Mouse (Mus musculus): Measurements from ENCODE around the gene Cenpp. TPM values are rescaled to one million over a fixed set of nuclear protein-coding genes. Genes with fewer than 3 reads are reported as not detected.

Cenpp gene
- polyA plus RNA-seq (2015; fragmentation: Nextera tagmentation; extraction: Ambion mirVana): 21.1 and 26.1 TPM in 2 replicates

DNA sequence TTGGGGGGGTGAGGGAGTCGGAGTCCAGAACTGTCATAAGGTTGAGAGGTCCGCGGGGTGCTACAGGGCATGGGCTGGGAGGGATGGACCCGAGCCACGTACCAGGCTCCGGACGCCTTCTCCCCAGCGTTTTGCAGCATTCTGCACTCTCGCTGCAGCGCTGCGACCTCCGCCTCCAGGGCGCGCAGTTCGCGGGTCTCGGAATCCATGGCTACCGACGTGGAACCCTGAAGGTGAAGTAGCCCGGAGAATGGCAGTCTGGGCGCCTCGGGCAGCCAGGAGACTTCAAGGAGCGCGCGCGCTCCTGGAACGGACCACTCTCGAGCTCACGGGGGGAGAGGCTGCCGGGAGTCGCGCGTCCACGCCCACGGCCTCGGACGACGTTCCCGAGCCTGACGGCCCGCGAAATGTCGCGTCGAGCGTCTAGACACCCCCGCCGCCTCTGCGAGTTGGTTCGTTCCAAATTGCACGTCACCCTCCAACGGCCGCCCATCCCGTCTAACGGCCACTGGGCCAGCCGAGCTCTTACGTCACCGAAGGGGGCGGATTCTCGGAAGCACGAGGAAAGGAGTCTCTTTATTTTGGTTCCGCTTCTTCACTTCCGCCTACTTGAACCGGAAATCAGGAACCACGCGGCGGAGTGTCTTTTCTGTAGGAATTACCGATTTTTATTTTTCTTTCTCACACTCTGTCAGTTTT lies at the start of gene Cenpp, which contains the start of gene Nol8:
TSS of gene Cenpp (minus strand) at position 305 of the 699 bp plus-strand sequence.
TSS of gene Nol8 (plus strand) at position 598 of the 699 bp plus-strand sequence.
- Histone ChIP-seq H3K4me1 (replicated peaks) (peaks cover 18% of the 10 kb centered on the region), H3K9me3 (replicated peaks) (no peaks in the 10 kb centered on the region), H3K4me3 (peak within 1 kb of the TSS; percentile 72), H3K27me3 (no peaks in the 10 kb centered on the region), H3K9ac (peak within 1 kb of the TSS; percentile 65), H3K36me3 (peaks cover 7% of the 10 kb centered on the region; the same call in 1 of the 2 replicates), H3K4me2 (peak within 1 kb of the TSS; percentile 86), H3K27ac (peak within 1 kb of the TSS; percentile 79)
- peak; percentile 99 for ATAC-seq (replicated peaks; ENCODE audit: insufficient number of reproducible peaks, insufficient read depth, low FRiP score, low read depth)
- WGBS: under 1% methylated on average over 67 of the region's 68 CpGs

- Histone ChIP-seq H3K27ac (no peak overlapping the region), H3K4me2 (no peak overlapping the region), H3K4me1 (replicated peaks) (no peaks in the 10 kb centered on the region), H3K27me3 (no peaks in the 10 kb centered on the region), H3K4me3 (no peak overlapping the region), H3K36me3 (peaks cover 60% of the 10 kb centered on the region), H3K9ac (no peak overlapping the region), H3K9me3 (replicated peaks) (no peaks in the 10 kb centered on the region)
- ATAC-seq (replicated peaks; ENCODE audit: insufficient number of reproducible peaks, insufficient read depth, low FRiP score, low read depth): no peak
- 92% methylated on average over 5 of the region's 5 CpGs for WGBS
Measured at GRCm38 (mm10) chr13:49691056-49691455, 38.5 kb upstream of the Cenpp start.

- 69% methylated on average over 4 of the region's 4 CpGs for WGBS
- Histone ChIP-seq H3K4me1 (replicated peaks) (peaks cover 15% of the 10 kb centered on the region), H3K4me3 (no peak overlapping the region), H3K27ac (no peak overlapping the region), H3K4me2 (no peak overlapping the region), H3K9ac (no peak overlapping the region), H3K36me3 (peaks cover 18% of the 10 kb centered on the region), H3K9me3 (replicated peaks) (no peaks in the 10 kb centered on the region), H3K27me3 (no peaks in the 10 kb centered on the region)
- ATAC-seq (replicated peaks; ENCODE audit: insufficient number of reproducible peaks, insufficient read depth, low FRiP score, low read depth): no peak
Measured at GRCm38 (mm10) chr13:49684266-49684665, 31.7 kb upstream of the Cenpp start.

DNA sequence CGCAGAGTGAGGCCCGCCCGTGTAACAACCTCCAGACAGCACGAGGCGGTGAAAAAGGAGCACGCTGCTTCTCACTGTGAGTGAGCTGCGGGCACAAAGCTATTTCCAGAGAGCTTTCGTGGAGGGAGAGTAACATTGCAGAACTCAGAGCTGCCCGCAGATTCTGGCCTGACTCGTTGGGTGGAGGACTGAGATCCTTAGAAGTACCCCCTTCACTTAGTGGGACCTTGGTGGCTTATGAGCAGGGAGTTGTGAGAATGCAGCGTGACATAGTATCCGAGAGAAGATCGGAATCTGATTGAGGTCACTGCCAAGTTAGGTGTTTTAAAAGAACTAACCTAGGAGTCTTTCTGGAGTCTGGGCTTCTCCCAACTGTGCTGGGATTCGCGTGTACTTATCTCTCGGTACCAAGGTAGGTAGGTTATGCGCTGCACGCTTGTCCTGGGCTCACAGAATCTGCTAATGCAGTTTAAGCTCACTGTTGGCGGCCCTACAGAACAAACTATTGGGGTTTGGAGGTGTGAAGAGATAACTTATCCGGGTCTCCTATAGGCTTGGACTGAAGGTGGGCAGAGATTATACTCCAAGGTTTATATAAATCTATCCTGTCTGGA lies 29.8 kb upstream of the Cenpp start:
- Histone ChIP-seq H3K27ac (peak overlapping the region; percentile 69), H3K4me1 (replicated peaks) (peaks cover 15% of the 10 kb centered on the region), H3K36me3 (peaks cover 14% of the 10 kb centered on the region), H3K4me2 (peak overlapping the region; percentile 78), H3K9me3 (replicated peaks) (no peaks in the 10 kb centered on the region), H3K4me3 (peak overlapping the region; percentile 65), H3K27me3 (no peaks in the 10 kb centered on the region), H3K9ac (peak overlapping the region; percentile 75)
- WGBS: under 1% methylated on average over 20 of the region's 20 CpGs
- peak; percentile 30 for ATAC-seq (replicated peaks; ENCODE audit: insufficient number of reproducible peaks, insufficient read depth, low FRiP score, low read depth)

DNA sequence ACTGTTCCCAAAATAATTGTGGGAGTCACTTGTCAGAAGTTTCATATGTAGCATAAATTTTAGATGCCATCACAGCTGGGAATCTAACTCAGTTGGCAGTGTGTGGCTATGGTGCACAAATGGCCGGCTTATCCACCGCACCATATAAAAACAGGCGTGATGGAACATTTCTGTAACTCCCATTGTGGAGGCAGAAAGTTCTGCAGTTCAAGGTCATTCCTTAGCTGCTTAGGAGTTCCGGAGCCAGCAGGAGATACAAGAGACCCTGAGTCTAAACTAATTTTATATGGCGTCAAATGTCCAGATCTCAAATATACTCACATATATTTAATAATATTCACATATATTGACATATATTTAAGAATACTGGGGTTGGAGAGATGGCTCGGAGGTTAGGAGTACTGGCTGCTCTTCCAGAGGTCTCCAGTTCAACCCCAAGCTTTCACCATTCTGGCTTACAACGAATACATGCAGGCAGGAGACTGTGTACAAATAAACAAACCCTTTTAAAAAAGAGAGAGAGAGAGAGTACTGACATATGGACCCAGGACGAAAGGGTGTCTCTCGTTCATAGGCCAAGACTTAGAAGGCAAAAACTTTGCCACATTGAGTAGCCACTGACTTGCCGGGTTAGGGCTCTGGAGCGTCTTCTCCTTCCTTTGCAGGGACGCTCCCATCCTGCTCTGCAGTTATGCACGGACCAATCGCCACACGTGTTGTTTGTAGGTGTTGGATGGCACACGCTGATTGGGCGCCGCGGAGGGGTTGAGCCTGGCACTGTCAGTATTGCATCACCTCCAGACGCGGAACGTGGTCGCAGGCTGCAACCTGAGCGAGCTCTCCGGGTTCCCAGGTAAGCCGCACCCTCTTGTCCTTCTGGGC lies 29.0 kb upstream of the Cenpp start, which contains the start of gene Iars:
TSS of gene Iars (plus strand) at position 750 of the 882 bp plus-strand sequence.
- peaks cover 18% of the 10 kb centered on the region for H3K36me3 ChIP-seq
- WGBS: 4% methylated on average over 26 of the region's 26 CpGs
- peak within 1 kb of the TSS; percentile 69 for H3K27ac ChIP-seq
- no peaks in the 10 kb centered on the region for H3K9me3 ChIP-seq (replicated peaks)
- H3K4me1 ChIP-seq (replicated peaks): peaks cover 15% of the 10 kb centered on the region
- H3K9ac ChIP-seq: peak within 1 kb of the TSS; percentile 75
- H3K4me3 ChIP-seq: peak within 1 kb of the TSS; percentile 65
- peak; percentile 100 for ATAC-seq (replicated peaks; ENCODE audit: insufficient number of reproducible peaks, insufficient read depth, low FRiP score, low read depth)
- H3K4me2 ChIP-seq: peak within 1 kb of the TSS; percentile 78
- no peaks in the 10 kb centered on the region for H3K27me3 ChIP-seq

- H3K27me3 ChIP-seq: no peaks in the 10 kb centered on the region
- ATAC-seq (replicated peaks; ENCODE audit: insufficient number of reproducible peaks, insufficient read depth, low FRiP score, low read depth): no peak
- H3K4me3 ChIP-seq: no peak overlapping the region
- H3K9ac ChIP-seq: no peak overlapping the region
- 82% methylated on average over 2 of the region's 2 CpGs for WGBS
- peaks cover 49% of the 10 kb centered on the region for H3K36me3 ChIP-seq
- no peak overlapping the region for H3K4me2 ChIP-seq
- peaks cover 8% of the 10 kb centered on the region for H3K4me1 ChIP-seq (replicated peaks)
- H3K9me3 ChIP-seq (replicated peaks): no peaks in the 10 kb centered on the region
- H3K27ac ChIP-seq: no peak overlapping the region
Measured at GRCm38 (mm10) chr13:49677793-49678192, 25.2 kb upstream of the Cenpp start.

GRCm38 (mm10) chr13:49653180-49653541 lies 576 bp upstream of the Cenpp start:
- ATAC-seq (replicated peaks; ENCODE audit: insufficient number of reproducible peaks, insufficient read depth, low FRiP score, low read depth): peak; percentile 73
- peak overlapping the region; percentile 79 for H3K27ac ChIP-seq
- peak overlapping the region; percentile 61 for H3K9ac ChIP-seq
- peaks cover 18% of the 10 kb centered on the region for H3K4me1 ChIP-seq (replicated peaks)
- H3K4me3 ChIP-seq: peak overlapping the region; percentile 72
- H3K9me3 ChIP-seq (replicated peaks): no peaks in the 10 kb centered on the region
- H3K27me3 ChIP-seq: no peaks in the 10 kb centered on the region
- H3K36me3 ChIP-seq: peaks cover 8% of the 10 kb centered on the region; the same call in 1 of the 2 replicates
- peak overlapping the region; percentile 71 for H3K4me2 ChIP-seq
- WGBS: under 1% methylated on average over 16 of the region's 16 CpGs

DNA sequence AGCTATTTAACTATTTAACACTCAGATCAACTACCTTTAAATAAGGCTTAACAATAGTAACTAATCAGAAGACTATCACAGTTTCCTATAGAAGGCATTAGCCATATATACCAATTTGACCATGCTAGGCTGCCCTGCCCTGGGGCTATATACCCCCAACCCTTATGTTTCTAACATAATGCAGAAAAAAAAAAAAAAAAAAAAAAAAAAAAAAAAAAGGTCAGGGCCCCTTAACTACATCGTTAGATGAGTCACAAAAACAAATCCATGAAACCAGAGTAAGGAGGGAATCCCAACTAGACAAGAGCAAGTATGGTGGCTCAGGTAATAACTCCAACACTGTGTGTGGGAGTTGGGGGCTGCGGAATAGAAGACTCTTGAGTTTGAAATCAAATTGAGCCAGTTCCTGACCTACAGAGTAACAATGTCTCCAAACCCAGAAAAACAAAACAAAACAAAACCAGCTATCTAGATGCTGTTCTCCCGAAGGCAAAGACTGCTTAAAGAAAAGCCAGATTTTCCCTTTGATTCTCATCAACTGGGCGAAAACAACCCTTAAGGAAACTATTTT lies 719 bp downstream of the Cenpp start:
- Histone ChIP-seq H3K4me3 (peak overlapping the region; percentile 72), H3K36me3 (peaks cover 6% of the 10 kb centered on the region; the same call in 1 of the 2 replicates), H3K9me3 (replicated peaks) (no peaks in the 10 kb centered on the region), H3K4me2 (peak overlapping the region; percentile 86), H3K27ac (no peak overlapping the region), H3K9ac (peak overlapping the region; percentile 65), H3K27me3 (no peaks in the 10 kb centered on the region), H3K4me1 (replicated peaks) (peaks cover 18% of the 10 kb centered on the region)
- ATAC-seq (replicated peaks; ENCODE audit: insufficient number of reproducible peaks, insufficient read depth, low FRiP score, low read depth): no peak
- WGBS: 2% methylated on average over 4 of the region's 4 CpGs

GRCm38 (mm10) chr13:49651136-49651535 lies 1.4 kb downstream of the Cenpp start:
- H3K4me3 ChIP-seq: peak overlapping the region; percentile 18; the same call in 1 of the 2 replicates
- H3K9me3 ChIP-seq (replicated peaks): no peaks in the 10 kb centered on the region
- H3K27me3 ChIP-seq: no peaks in the 10 kb centered on the region
- 26% methylated on average over 2 of the region's 2 CpGs for WGBS
- H3K36me3 ChIP-seq: peaks cover 4% of the 10 kb centered on the region; the same call in 1 of the 2 replicates
- H3K27ac ChIP-seq: no peak overlapping the region
- H3K4me2 ChIP-seq: peak overlapping the region; percentile 86
- peaks cover 18% of the 10 kb centered on the region for H3K4me1 ChIP-seq (replicated peaks)
- ATAC-seq (replicated peaks; ENCODE audit: insufficient number of reproducible peaks, insufficient read depth, low FRiP score, low read depth): no peak
- H3K9ac ChIP-seq: no peak overlapping the region

GRCm38 (mm10) chr13:49646019-49646418 lies 6.6 kb downstream of the Cenpp start:
- no peaks in the 10 kb centered on the region for H3K27me3 ChIP-seq
- ATAC-seq (replicated peaks; ENCODE audit: insufficient number of reproducible peaks, insufficient read depth, low FRiP score, low read depth): no peak
- no peaks in the 10 kb centered on the region for H3K36me3 ChIP-seq
- no peak overlapping the region for H3K9ac ChIP-seq
- peaks cover 2% of the 10 kb centered on the region; the same call in 1 of the 2 replicates for H3K4me1 ChIP-seq (replicated peaks)
- no peak overlapping the region for H3K4me3 ChIP-seq
- H3K27ac ChIP-seq: no peak overlapping the region
- H3K4me2 ChIP-seq: no peak overlapping the region
- no peaks in the 10 kb centered on the region for H3K9me3 ChIP-seq (replicated peaks)
- WGBS: 91% methylated on average over 1 of the region's 1 CpGs

Measured in heart, embryonic 15.5 days (tissue).